Mouse (Mus musculus) C2C12 (cell line): Measurements from ENCODE around the gene H2-Eb1.
"Not testable (repeated sequence)": the region's sequence is repeated elsewhere in the genome, so short reads cannot be mapped to it uniquely, and the experiment has no call there.

Source experiments
- CEBPB ChIP-seq: IDR thresholded peaks from one replicate; pipeline ENCODE4 v1.6.1; 2011; ENCODE audit warnings: low read depth, mild to moderate bottlenecking, control low read depth, moderate library complexity
- CTCF ChIP-seq: IDR thresholded peaks from one replicate; pipeline ENCODE4 v1.5.1; 2011; ENCODE audit not compliant: control insufficient read depth, insufficient read depth, insufficient read length
- MYOD1 ChIP-seq: IDR thresholded peaks from one replicate; pipeline ENCODE4 v1.6.1; 2011; ENCODE audit warnings: low read depth; ENCODE audit not compliant: control insufficient read depth, insufficient read length
- MYOG ChIP-seq: IDR thresholded peaks from one replicate; pipeline ENCODE4 v1.6.1; 2011; ENCODE audit not compliant: control insufficient read depth, insufficient read length; ENCODE audit errors: extremely low read depth

DNA sequence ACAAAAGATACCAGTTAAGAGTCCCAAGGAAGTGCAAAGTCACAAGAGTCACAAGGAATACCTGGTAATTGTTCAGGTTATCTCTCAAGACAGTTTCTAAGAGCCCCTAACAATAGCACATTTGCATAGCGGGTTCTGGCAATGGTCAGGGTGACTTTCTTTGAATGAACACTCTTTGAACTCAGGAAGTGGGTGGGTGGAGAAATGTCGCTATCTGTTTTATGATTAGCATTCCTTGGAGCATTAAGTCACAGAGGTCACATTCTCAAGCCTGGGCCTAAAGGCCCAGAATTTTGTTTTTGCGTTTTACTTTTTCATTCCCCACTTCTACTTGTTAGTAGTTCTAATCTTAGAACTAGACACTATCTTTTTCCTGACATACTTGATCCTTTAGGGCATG is 4.9 kb downstream of the H2-Eb1 start:
- not testable (repeated sequence) for TF ChIP-seq CTCF, MYOD1, CEBPB, MYOG
